Mouse (Mus musculus) midbrain, embryonic 14.5 days (tissue): ENCODE measurements around the gene Tedc2. TPM values are rescaled to one million over a fixed set of nuclear protein-coding genes. Genes with fewer than 3 reads are reported as not detected.
A peak's percentile ranks its signal among the peaks of the same experiment; 100 is the strongest.

Experiments used
- ATAC-seq: fragments of 200-750 bp; cut with Nextera tagmentation; 2 replicates; pipeline ENCODE4 v1.8.0; 2017; ENCODE audit warnings: moderate number of reproducible peaks, moderate library complexity; ENCODE audit not compliant: low FRiP score, low TSS enrichment
- DNase-seq: peaks from one replicate; pipeline ENCODE4 v3.0.0-alpha.2; 2015
- H3K27ac ChIP-seq: fragments of 300-500 bp; sonication (generic); replicated peaks from 2 replicates; pipeline ENCODE4 v1.5.1; 2014; ENCODE audit warnings: mild to moderate bottlenecking, low read depth, low read length, moderate library complexity
- H3K27me3 ChIP-seq: fragments of 300-500 bp; sonication (generic); 2 replicates; pipeline ENCODE4 v1.6.1; 2014; ENCODE audit warnings: low read length, control low read depth, mixed read lengths; ENCODE audit not compliant: control insufficient read depth, insufficient read depth
- H3K36me3 ChIP-seq: fragments of 300-500 bp; sonication (generic); 2 replicates; pipeline ENCODE4 v1.6.1; 2014; ENCODE audit warnings: low read length, control low read depth; ENCODE audit not compliant: control insufficient read depth, insufficient read depth
- H3K4me1 ChIP-seq: fragments of 300-500 bp; sonication (generic); 2 replicates; pipeline ENCODE4 v1.6.1; 2014; ENCODE audit warnings: mild to moderate bottlenecking, antibody characterized with exemption, low read length, control low read depth; ENCODE audit not compliant: control insufficient read depth, insufficient read depth
- H3K4me2 ChIP-seq: fragments of 300-500 bp; sonication (generic); 2 replicates; pipeline ENCODE4 v1.6.1; 2014; ENCODE audit warnings: mild to moderate bottlenecking, low read length, moderate library complexity
- H3K4me3 ChIP-seq: fragments of 300-500 bp; sonication (generic); replicated peaks from 2 replicates; pipeline ENCODE4 v1.5.1; 2014; ENCODE audit warnings: low read depth, low read length
- H3K9ac ChIP-seq: fragments of 300-500 bp; sonication (generic); replicated peaks from 2 replicates; pipeline ENCODE4 v1.6.1; 2014; ENCODE audit warnings: mild to moderate bottlenecking, low read length, moderate library complexity
- H3K9me3 ChIP-seq: fragments of 300-500 bp; sonication (generic); 2 replicates; pipeline ENCODE4 v1.6.1; 2016; ENCODE audit warnings: low read length, control low read depth, mixed read lengths; ENCODE audit not compliant: control insufficient read depth
- WGBS: fragments of 180-500 bp; shearing (Covaris S2); extraction: QIAGEN DNeasy Blood & Tissue Kit; methylation state at CpG from one replicate; pipeline ENCODE4 v1.1.7; 2014; 5-methylcytosine and 5-hydroxymethylcytosine counted together
- polyA plus RNA-seq: library from polyadenylated mRNA; unstranded; fragments of >200 nt; fragmentation: Nextera tagmentation; extraction: Ambion mirVana; gene quantifications from 2 replicates; pipeline ENCODE4 v1.2.1, GENCODE M21; 2014

The Tedc2 gene
- polyA plus RNA-seq, 1 experiment from 2014 or later: 9.0 TPM

- Histone ChIP-seq H3K4me1 (peaks cover 14% of the 10 kb centered on the region), H3K4me2 (peak overlapping the region; percentile 81), H3K9ac (peak overlapping the region; percentile 65), H3K4me3 (peak overlapping the region; percentile 73), H3K27ac (peak overlapping the region; percentile 72), H3K36me3 (peaks cover 9% of the 10 kb centered on the region; the same call in 1 of the 2 replicates), H3K9me3 (no peaks in the 10 kb centered on the region), H3K27me3 (no peaks in the 10 kb centered on the region)
- DNase-seq (no peak), ATAC-seq (no peak; the same call in 1 of the 2 replicates)
- WGBS: under 1% methylated on average over 32 of the region's 32 CpGs
Measured at GRCm38 (mm10) chr17:24250988-24251319, 30.3 kb upstream of the Tedc2 start.

GRCm38 (mm10) chr17:24248641-24249040, 28.0 kb upstream of the Tedc2 start:
- Histone ChIP-seq H3K4me2 (no peak overlapping the region), H3K4me1 (peaks cover 14% of the 10 kb centered on the region), H3K36me3 (peaks cover 26% of the 10 kb centered on the region), H3K4me3 (no peak overlapping the region), H3K9me3 (no peaks in the 10 kb centered on the region), H3K27ac (no peak overlapping the region), H3K9ac (no peak overlapping the region), H3K27me3 (no peaks in the 10 kb centered on the region)
- WGBS: 99% methylated on average over 2 of the region's 2 CpGs
- ATAC-seq (no peak), DNase-seq (peak; percentile 8)

GRCm38 (mm10) chr17:24244061-24244460, 23.4 kb upstream of the Tedc2 start:
- Histone ChIP-seq H3K9ac (no peak overlapping the region), H3K4me2 (no peak overlapping the region), H3K27me3 (no peaks in the 10 kb centered on the region), H3K27ac (no peak overlapping the region), H3K4me3 (no peak overlapping the region), H3K4me1 (no peaks in the 10 kb centered on the region), H3K9me3 (no peaks in the 10 kb centered on the region), H3K36me3 (peaks cover 60% of the 10 kb centered on the region)
- DNase-seq (no peak), ATAC-seq (no peak)
- 99% methylated on average over 8 of the region's 8 CpGs for WGBS

GRCm38 (mm10) chr17:24243311-24243969, 22.8 kb upstream of the Tedc2 start:
- H3K27me3 ChIP-seq: no peaks in the 10 kb centered on the region
- no peak overlapping the region for H3K27ac ChIP-seq
- H3K36me3 ChIP-seq: peaks cover 64% of the 10 kb centered on the region
- ATAC-seq (no peak), DNase-seq (peak; percentile 46)
- H3K9me3 ChIP-seq: no peaks in the 10 kb centered on the region
- H3K4me3 ChIP-seq: no peak overlapping the region
- no peaks in the 10 kb centered on the region for H3K4me1 ChIP-seq
- no peak overlapping the region for H3K9ac ChIP-seq
- WGBS: 91% methylated on average over 4 of the region's 4 CpGs
- H3K4me2 ChIP-seq: no peak overlapping the region

- Histone ChIP-seq H3K9me3 (no peaks in the 10 kb centered on the region), H3K36me3 (peaks cover 72% of the 10 kb centered on the region), H3K27ac (no peak overlapping the region), H3K4me2 (no peak overlapping the region), H3K9ac (no peak overlapping the region), H3K4me3 (no peak overlapping the region), H3K4me1 (no peaks in the 10 kb centered on the region), H3K27me3 (no peaks in the 10 kb centered on the region)
- DNase-seq (no peak), ATAC-seq (no peak)
- 91% methylated on average over 7 of the region's 7 CpGs for WGBS
Measured at GRCm38 (mm10) chr17:24236921-24237320, 16.3 kb upstream of the Tedc2 start.

- no peak for DNase-seq
- Histone ChIP-seq H3K4me2 (no peak overlapping the region), H3K27me3 (no peaks in the 10 kb centered on the region), H3K9me3 (no peaks in the 10 kb centered on the region), H3K27ac (no peak overlapping the region), H3K4me3 (no peak overlapping the region), H3K36me3 (peaks cover 70% of the 10 kb centered on the region), H3K4me1 (no peaks in the 10 kb centered on the region), H3K9ac (no peak overlapping the region)
- no peak for ATAC-seq
- 93% methylated on average over 1 of the region's 1 CpGs for WGBS
Measured at GRCm38 (mm10) chr17:24236479-24236878, 15.8 kb upstream of the Tedc2 start.

- ATAC-seq (no peak), DNase-seq (no peak)
- Histone ChIP-seq H3K9ac (no peak overlapping the region), H3K4me3 (no peak overlapping the region), H3K4me2 (no peak overlapping the region), H3K36me3 (peaks cover 62% of the 10 kb centered on the region), H3K27me3 (no peaks in the 10 kb centered on the region), H3K4me1 (no peaks in the 10 kb centered on the region), H3K9me3 (no peaks in the 10 kb centered on the region), H3K27ac (no peak overlapping the region)
- 90% methylated on average over 7 of the region's 7 CpGs for WGBS
Measured at GRCm38 (mm10) chr17:24227941-24228340, 7.3 kb upstream of the Tedc2 start.

- WGBS: 93% methylated on average over 8 of the region's 8 CpGs
- Histone ChIP-seq H3K4me2 (no peak overlapping the region), H3K4me1 (no peaks in the 10 kb centered on the region), H3K27me3 (no peaks in the 10 kb centered on the region), H3K4me3 (no peak overlapping the region), H3K36me3 (peaks cover 57% of the 10 kb centered on the region), H3K27ac (no peak overlapping the region), H3K9me3 (no peaks in the 10 kb centered on the region), H3K9ac (no peak overlapping the region)
- no peak for ATAC-seq
- DNase-seq: no peak
Measured at GRCm38 (mm10) chr17:24226721-24227120, 6.1 kb upstream of the Tedc2 start.

GRCm38 (mm10) chr17:24225851-24226250, 5.2 kb upstream of the Tedc2 start:
- peaks cover 56% of the 10 kb centered on the region for H3K36me3 ChIP-seq
- no peaks in the 10 kb centered on the region for H3K27me3 ChIP-seq
- no peak overlapping the region for H3K4me2 ChIP-seq
- no peaks in the 10 kb centered on the region for H3K9me3 ChIP-seq
- DNase-seq (no peak), ATAC-seq (no peak)
- no peaks in the 10 kb centered on the region; the same call in 1 of the 2 replicates for H3K4me1 ChIP-seq
- no peak overlapping the region for H3K27ac ChIP-seq
- 94% methylated on average over 5 of the region's 5 CpGs for WGBS
- no peak overlapping the region for H3K9ac ChIP-seq
- H3K4me3 ChIP-seq: no peak overlapping the region
